Mouse (Mus musculus): ENCODE measurements around the gene Celf2. TPM values are rescaled to one million over a fixed set of nuclear protein-coding genes. Genes with fewer than 3 reads are reported as not detected.

Celf2 gene
- polyA plus RNA-seq, 1 experiment from 2014 or later, result 322 TPM

DNA sequence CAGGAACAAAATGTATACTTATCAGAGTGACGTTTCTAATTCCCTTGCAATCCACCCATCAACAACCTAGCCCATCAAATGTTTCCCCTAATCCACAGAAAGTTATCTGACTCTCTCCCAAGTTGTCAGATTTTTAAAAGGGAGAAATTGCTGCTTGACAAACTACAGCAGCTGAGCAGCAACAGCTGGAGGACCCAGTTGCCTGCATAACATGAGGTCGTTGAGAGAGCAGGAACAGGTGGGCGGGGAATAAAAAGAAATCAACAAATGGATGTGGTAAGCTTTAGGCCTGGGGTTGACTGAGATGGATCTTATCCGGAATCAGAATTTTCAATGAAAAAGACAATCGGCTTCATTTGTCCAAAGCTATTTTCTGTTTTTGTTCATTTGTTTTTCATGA lies 632.3 kb downstream of the Celf2 start:
- Histone ChIP-seq H3K9ac (replicated peaks) (no peak overlapping the region), H3K27me3 (no peaks in the 10 kb centered on the region), H3K4me2 (replicated peaks) (peak overlapping the region; percentile 51; the same call in 1 of the 2 replicates), H3K9me3 (no peaks in the 10 kb centered on the region), H3K36me3 (no peaks in the 10 kb centered on the region), H3K4me3 (no peak overlapping the region), H3K4me1 (peaks cover 57% of the 10 kb centered on the region), H3K27ac (replicated peaks) (peak overlapping the region; percentile 92)
- ATAC-seq (replicated peaks), result no peak
- 64% methylated on average over 5 of the region's 5 CpGs for WGBS

DNA sequence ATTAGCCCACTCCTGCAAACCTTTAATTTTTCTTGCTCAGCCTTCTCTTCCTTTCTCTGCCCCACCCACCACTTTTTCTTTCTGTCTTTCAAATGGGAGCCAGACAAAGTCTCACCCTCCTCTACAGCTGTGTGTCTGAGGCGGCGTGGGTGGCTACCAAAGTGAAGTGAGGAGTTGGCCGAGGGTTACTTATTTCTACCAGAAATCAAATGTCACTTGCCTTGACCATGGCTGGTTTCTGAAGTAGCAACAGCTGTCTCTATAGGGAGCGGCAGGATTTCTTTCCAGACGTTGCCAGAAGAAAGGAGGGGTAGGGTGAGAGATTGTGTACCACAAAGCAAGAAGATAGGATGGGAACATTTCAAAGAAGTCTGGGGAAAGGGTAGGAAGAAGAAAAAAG lies 632.8 kb downstream of the Celf2 start:
- H3K36me3 ChIP-seq, result no peaks in the 10 kb centered on the region
- ATAC-seq (replicated peaks), result no peak
- no peaks in the 10 kb centered on the region for H3K9me3 ChIP-seq
- peaks cover 57% of the 10 kb centered on the region for H3K4me1 ChIP-seq
- peak overlapping the region; percentile 44 for H3K9ac ChIP-seq (replicated peaks)
- H3K4me2 ChIP-seq (replicated peaks), result peak overlapping the region; percentile 51
- H3K4me3 ChIP-seq, result peak overlapping the region; percentile 27
- peak overlapping the region; percentile 92 for H3K27ac ChIP-seq (replicated peaks)
- 29% methylated on average over 5 of the region's 5 CpGs for WGBS
- H3K27me3 ChIP-seq, result no peaks in the 10 kb centered on the region

DNA sequence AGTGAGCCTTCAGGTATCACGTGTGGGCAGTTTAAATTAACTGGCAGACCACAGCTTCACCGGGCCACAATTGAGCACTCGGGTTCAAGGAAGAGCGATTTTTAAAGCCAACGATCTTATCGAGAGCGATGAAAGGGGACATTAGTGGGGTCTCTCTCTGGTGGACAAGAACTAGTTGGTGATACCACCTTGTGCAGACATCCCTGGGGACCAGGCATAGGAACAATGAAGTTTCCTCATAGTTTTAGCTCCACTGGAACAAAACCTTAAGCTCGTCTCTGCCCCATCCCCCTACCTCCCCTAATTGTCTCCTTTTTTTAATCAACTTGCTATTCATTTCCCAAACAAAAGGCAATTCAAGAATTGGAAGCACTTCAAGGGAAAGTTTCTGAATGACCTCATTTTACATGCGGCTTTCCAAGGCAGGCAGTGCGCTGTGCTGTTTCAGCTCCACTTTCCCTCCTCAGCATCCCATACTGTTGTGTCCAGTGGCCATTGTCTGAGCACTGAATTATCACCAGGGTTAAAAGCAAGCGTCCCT lies 634.2 kb downstream of the Celf2 start:
- 3% methylated on average over 11 of the region's 11 CpGs for WGBS
- peak; percentile 61 for ATAC-seq (replicated peaks)
- Histone ChIP-seq H3K4me1 (peaks cover 55% of the 10 kb centered on the region), H3K27ac (replicated peaks) (peak overlapping the region; percentile 92), H3K9ac (replicated peaks) (peak overlapping the region; percentile 49), H3K4me2 (replicated peaks) (peak overlapping the region; percentile 51), H3K4me3 (peak overlapping the region; percentile 27), H3K27me3 (no peaks in the 10 kb centered on the region), H3K9me3 (no peaks in the 10 kb centered on the region), H3K36me3 (no peaks in the 10 kb centered on the region)

DNA sequence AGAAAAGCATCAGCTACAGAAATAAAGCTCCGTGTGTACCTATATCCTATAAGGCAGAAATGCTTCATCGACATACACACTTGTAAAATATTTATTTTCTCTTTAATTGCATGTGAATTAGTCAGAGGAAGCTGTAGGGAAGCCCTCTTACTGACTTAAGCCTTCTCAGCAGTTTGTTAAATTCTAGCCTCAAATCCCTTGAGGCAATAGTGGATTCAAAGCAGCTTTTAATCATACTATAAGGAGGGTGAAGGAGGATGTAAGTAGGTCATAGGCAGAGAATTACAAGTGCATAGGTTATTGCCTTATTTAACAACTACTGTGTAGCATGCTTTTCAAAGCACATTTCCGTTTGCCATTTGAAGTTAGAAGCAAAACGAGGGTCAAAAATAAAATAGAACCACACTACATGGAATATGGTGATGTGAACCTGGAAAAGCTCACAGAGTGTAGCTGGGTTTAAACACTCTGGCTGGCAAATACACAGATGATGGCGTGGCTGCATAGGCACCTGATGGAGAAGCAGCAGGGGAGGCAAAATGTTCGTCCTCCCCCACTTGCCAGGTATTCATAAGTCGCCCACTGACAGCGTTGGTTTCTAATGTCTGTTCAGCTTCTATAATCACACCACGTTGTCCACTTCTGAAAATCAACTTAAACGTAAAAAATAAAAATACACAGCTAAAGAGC lies 635.0 kb downstream of the Celf2 start:
- peak overlapping the region; percentile 51 for H3K4me2 ChIP-seq (replicated peaks)
- peak overlapping the region; percentile 49 for H3K9ac ChIP-seq (replicated peaks)
- peaks cover 55% of the 10 kb centered on the region for H3K4me1 ChIP-seq
- H3K9me3 ChIP-seq, result no peaks in the 10 kb centered on the region
- H3K36me3 ChIP-seq, result no peaks in the 10 kb centered on the region
- H3K4me3 ChIP-seq, result peak overlapping the region; percentile 27
- no peak for ATAC-seq (replicated peaks)
- H3K27me3 ChIP-seq, result no peaks in the 10 kb centered on the region
- 4% methylated on average over 10 of the region's 10 CpGs for WGBS
- peak overlapping the region; percentile 92 for H3K27ac ChIP-seq (replicated peaks)

- Histone ChIP-seq H3K4me2 (replicated peaks) (peak overlapping the region; percentile 51), H3K4me3 (peak overlapping the region; percentile 27), H3K36me3 (no peaks in the 10 kb centered on the region), H3K27me3 (no peaks in the 10 kb centered on the region), H3K27ac (replicated peaks) (peak overlapping the region; percentile 92), H3K9ac (replicated peaks) (peak overlapping the region; percentile 49), H3K4me1 (peaks cover 61% of the 10 kb centered on the region), H3K9me3 (no peaks in the 10 kb centered on the region)
- no peak for ATAC-seq (replicated peaks)
- WGBS, result 45% methylated on average over 1 of the region's 1 CpGs
These were observed 635.7 kb downstream of the Celf2 start for GRCm38 (mm10) chr2:6873711-6874110.

- H3K4me1 ChIP-seq, result peaks cover 65% of the 10 kb centered on the region
- no peaks in the 10 kb centered on the region for H3K36me3 ChIP-seq
- ATAC-seq (replicated peaks), result peak; percentile 60
- peak overlapping the region; percentile 66 for H3K4me3 ChIP-seq
- 5% methylated on average over 10 of the region's 10 CpGs for WGBS
- peak overlapping the region; percentile 98 for H3K27ac ChIP-seq (replicated peaks)
- no peaks in the 10 kb centered on the region for H3K27me3 ChIP-seq
- H3K9me3 ChIP-seq, result no peaks in the 10 kb centered on the region
- H3K9ac ChIP-seq (replicated peaks), result peak overlapping the region; percentile 95
- H3K4me2 ChIP-seq (replicated peaks), result peak overlapping the region; percentile 61
These were observed 636.5 kb downstream of the Celf2 start for GRCm38 (mm10) chr2:6872894-6873255.

DNA sequence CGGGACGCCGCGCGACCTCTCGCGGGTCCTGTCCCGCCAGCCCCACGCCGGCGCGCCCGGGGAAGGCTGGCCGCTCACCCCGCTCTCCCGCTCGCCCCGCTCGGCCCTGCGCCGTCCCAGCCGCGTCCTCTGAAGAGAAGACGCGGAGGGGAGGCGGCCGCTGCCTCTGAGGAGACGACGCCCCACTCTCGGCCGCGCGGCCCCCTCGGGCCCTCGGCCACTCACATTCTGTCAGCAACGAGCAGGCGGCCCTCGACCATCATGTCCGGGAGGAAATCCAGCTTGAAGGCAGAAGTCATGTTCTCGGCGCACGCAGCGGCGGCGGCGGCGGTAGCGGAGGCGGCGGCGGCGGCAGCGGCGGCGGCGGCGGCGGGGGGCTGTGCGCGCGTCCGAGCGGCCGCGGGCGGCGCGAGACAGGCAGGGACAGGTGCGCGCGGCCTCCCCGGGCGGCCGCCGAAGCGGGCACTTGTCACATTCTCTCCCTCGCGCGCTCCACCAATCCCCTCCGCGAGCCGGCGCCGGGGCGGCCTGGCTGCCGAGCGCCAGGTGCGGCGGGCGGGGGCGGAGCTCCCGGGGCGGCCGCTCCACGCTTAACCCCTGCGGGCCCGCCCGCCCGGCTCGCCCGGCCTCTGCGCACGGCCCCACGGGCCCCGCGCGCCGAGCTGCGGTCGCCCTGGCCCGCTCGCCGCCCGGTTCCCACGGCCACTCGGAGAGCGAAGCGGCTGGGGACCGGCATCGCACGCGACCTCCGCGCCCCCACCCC lies 637.1 kb downstream of the Celf2 start:
- Histone ChIP-seq H3K4me1 (peaks cover 67% of the 10 kb centered on the region), H3K27ac (replicated peaks) (peak overlapping the region; percentile 98), H3K9me3 (no peaks in the 10 kb centered on the region), H3K27me3 (no peaks in the 10 kb centered on the region), H3K9ac (replicated peaks) (peak overlapping the region; percentile 95), H3K4me2 (replicated peaks) (peak overlapping the region; percentile 61), H3K36me3 (no peaks in the 10 kb centered on the region), H3K4me3 (peak overlapping the region; percentile 66)
- WGBS, result under 1% methylated on average over 50 of the region's 124 CpGs
- ATAC-seq (replicated peaks), result peak; percentile 85

DNA sequence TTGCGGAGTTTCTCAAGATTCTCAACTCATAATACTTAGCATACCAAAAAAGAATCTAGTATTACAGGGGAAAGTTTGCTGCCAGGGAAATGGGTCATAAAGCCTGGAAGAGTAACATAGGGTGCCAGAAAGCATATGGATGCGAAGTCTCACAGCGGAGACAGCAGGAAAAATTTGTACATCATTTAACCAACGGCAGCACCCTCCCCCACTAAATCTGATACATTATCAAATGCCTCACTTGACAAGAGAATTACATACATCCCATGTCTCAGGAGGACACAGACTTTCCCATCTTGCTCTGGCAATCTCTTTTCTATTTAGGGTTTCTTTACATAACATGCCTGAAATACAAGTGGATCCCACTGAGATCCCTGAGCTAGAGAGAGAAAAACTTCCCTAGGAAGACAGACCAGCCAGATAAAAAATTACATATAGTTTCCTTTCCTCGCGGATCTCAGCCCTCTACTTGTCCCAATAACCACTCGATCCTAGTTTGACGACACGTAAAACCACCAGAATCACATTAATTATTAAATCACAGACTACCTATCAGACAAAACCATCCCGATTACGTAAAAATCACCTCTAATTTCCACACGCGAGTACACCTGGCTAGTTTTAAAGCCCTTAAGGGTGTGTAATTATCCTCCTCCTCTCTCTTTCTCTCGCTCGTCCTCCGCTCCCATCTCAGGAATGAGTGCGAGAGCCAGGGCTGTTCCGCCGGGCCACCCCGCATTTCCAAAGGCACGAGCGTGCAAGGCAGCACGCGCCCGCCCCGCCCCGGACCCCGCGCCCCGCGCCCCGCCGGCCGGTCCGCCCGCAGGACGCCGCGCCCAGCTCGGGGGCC lies 637.9 kb downstream of the Celf2 start:
- no peaks in the 10 kb centered on the region for H3K9me3 ChIP-seq
- peak; percentile 37 for ATAC-seq (replicated peaks)
- H3K4me3 ChIP-seq, result peak overlapping the region; percentile 66
- peak overlapping the region; percentile 98 for H3K27ac ChIP-seq (replicated peaks)
- H3K9ac ChIP-seq (replicated peaks), result peak overlapping the region; percentile 95
- H3K36me3 ChIP-seq, result no peaks in the 10 kb centered on the region
- peak overlapping the region; percentile 61 for H3K4me2 ChIP-seq (replicated peaks)
- WGBS, result 1% methylated on average over 37 of the region's 40 CpGs
- no peaks in the 10 kb centered on the region for H3K27me3 ChIP-seq
- peaks cover 65% of the 10 kb centered on the region for H3K4me1 ChIP-seq

DNA sequence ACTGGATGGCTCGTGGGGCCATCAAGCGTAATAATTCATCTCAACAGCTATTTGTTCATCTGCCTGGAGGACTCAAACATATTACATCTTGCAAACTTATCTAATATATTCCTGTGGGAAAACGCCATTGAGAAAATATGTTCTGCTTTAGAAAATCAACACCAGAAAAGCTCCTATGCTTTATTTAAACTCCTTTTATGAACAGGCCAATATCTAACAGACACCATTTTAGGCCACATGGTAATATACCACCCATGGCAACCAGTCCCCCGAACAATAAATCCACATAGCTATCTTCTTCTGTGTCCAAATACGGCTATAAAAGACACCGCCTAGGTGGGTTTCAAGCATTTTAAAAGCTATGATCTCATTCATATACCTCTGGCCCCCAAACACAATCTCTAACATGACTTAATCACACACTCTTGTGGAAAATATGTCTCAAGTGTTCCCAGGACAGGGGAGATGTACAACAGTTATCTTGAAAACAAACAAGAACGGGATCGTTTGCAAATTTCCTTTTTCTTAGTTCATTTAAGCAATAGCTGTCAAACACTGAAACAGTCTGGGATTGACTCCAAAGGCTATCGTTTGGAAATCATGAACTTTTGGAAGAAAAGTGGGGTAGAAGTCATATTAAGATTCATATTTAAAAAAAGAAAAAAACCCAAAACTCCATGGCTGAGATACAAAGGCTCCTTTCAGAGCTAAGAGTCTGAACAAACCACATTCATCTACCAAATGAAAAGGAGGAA lies 639.2 kb downstream of the Celf2 start:
- Histone ChIP-seq H3K27ac (replicated peaks) (peak overlapping the region; percentile 98), H3K9ac (replicated peaks) (peak overlapping the region; percentile 95), H3K4me2 (replicated peaks) (peak overlapping the region; percentile 61), H3K4me3 (peak overlapping the region; percentile 66), H3K9me3 (no peaks in the 10 kb centered on the region), H3K36me3 (no peaks in the 10 kb centered on the region), H3K27me3 (no peaks in the 10 kb centered on the region), H3K4me1 (peaks cover 60% of the 10 kb centered on the region)
- 21% methylated on average over 9 of the region's 9 CpGs for WGBS
- ATAC-seq (replicated peaks), result no peak

DNA sequence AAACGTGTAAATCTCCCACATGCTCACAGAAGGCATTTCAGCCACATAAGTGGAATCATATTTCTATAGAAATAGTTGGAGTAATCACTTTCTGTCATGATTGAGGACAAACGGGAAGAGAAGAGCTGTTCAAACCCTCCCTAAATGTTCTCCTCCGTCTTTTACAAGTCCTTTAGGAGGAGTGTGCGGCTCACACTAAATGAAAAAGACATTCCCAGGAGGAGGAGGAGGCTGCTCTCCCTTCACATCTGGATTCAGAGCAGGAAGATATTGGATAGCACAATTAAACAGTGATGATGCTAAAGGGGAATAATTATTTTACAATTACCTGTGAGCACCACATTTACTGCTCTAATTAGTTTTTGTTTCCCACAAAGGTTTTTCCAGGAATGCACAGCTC lies 642.1 kb downstream of the Celf2 start:
- H3K9ac ChIP-seq (replicated peaks), result peak overlapping the region; percentile 34
- H3K36me3 ChIP-seq, result no peaks in the 10 kb centered on the region
- peaks cover 60% of the 10 kb centered on the region for H3K4me1 ChIP-seq
- H3K27me3 ChIP-seq, result no peaks in the 10 kb centered on the region
- H3K4me2 ChIP-seq (replicated peaks), result peak overlapping the region; percentile 56
- no peak for ATAC-seq (replicated peaks)
- 25% methylated on average over 4 of the region's 4 CpGs for WGBS
- no peaks in the 10 kb centered on the region for H3K9me3 ChIP-seq
- H3K27ac ChIP-seq (replicated peaks), result peak overlapping the region; percentile 70
- peak overlapping the region; percentile 19 for H3K4me3 ChIP-seq

DNA sequence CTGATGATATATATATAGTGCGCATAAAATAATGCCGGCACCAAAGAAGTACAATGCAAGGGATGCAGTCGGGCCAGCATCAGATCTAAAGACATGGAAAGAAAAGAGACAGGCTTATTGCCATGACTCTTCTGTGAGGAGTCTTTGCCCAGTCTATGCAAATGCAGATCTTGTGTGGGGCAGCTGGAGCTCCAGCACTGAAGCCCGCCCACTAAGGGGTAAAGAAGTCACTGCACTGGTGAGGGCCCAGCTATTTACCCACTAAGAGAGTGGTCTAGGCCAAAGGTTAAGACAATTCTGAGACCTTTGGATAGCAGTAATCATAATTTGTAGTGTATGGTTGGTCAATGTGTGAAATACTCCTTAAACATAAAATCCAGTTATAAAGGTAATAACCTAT lies 643.6 kb downstream of the Celf2 start:
- Histone ChIP-seq H3K9ac (replicated peaks) (no peak overlapping the region), H3K9me3 (no peaks in the 10 kb centered on the region), H3K4me1 (peaks cover 67% of the 10 kb centered on the region), H3K4me3 (no peak overlapping the region), H3K4me2 (replicated peaks) (peak overlapping the region; percentile 10; the same call in 1 of the 2 replicates), H3K36me3 (no peaks in the 10 kb centered on the region), H3K27me3 (no peaks in the 10 kb centered on the region), H3K27ac (replicated peaks) (peak overlapping the region; percentile 53)
- 0 out of 2 replicates have a peak, but pooled peaks have one; percentile 55 for ATAC-seq (replicated peaks)
- 79% methylated on average over 4 of the region's 4 CpGs for WGBS
